Mouse (Mus musculus) monocyte, adult 5-6 weeks (primary cell): ENCODE measurements around the gene Zfp773. TPM values are rescaled to one million over a fixed set of nuclear protein-coding genes. Genes with fewer than 3 reads are reported as not detected.
"Not testable (repeated sequence)": the region's sequence is repeated elsewhere in the genome, so short reads cannot be mapped to it uniquely, and the experiment has no call there.

Experiments
- ATAC-seq: fragments of 153-309, 156-312 bp; replicated peaks from 2 replicates; pipeline ENCODE4 v1.8.0; 2017; ENCODE audit warnings: mild to moderate bottlenecking; ENCODE audit not compliant: low TSS enrichment, insufficient number of reproducible peaks, severe bottlenecking, poor library complexity, low FRiP score
- total RNA-seq: library from RNA; stranded (forward); fragments of 200-1000, 200-491, 200-594 nt; gene quantifications from 3 replicates; pipeline ENCODE4 v1.2.3, GENCODE M21; 2017

The Zfp773 gene
- 0.86 to 3.9 TPM (median 1.6 TPM) in 3 replicates for total RNA-seq

GRCm38 (mm10) chr7:7136379-7136866 is at the start of gene Zfp773:
Zfp773 (minus strand) TSS chr7:7136755.
- ATAC-seq: peak; percentile 92

GRCm38 (mm10) chr7:7185897-7186296 is 49.3 kb upstream of the Zfp773 start:
- ATAC-seq: no peak

GRCm38 (mm10) chr7:7171227-7172147 is 34.9 kb upstream of the Zfp773 start, which contains the start of gene Zfp418:
Zfp418 (plus strand) TSS chr7:7171330.
- ATAC-seq: peak; percentile 94

GRCm38 (mm10) chr7:7145991-7146608 is 9.5 kb upstream of the Zfp773 start:
- no peak for ATAC-seq

- no peak for ATAC-seq
Observed at GRCm38 (mm10) chr7:7144215-7144614, 7.7 kb upstream of the Zfp773 start.

GRCm38 (mm10) chr7:7132751-7133150 is 3.8 kb downstream of the Zfp773 start:
- ATAC-seq: no peak

GRCm38 (mm10) chr7:7130491-7131124 is 5.9 kb downstream of the Zfp773 start:
- not testable (repeated sequence) for ATAC-seq

- no peak for ATAC-seq
Observed at GRCm38 (mm10) chr7:7121602-7121980, 15.0 kb downstream of the Zfp773 start.

- peak; percentile 97 for ATAC-seq
Observed at GRCm38 (mm10) chr7:7120921-7121601, 15.5 kb downstream of the Zfp773 start, which contains the start of gene Zfp954. Zfp954 (minus strand) TSS chr7:7121488.

GRCm38 (mm10) chr7:7118441-7118840 is 18.1 kb downstream of the Zfp773 start:
- ATAC-seq: no peak

GRCm38 (mm10) chr7:7108501-7108900 is 28.1 kb downstream of the Zfp773 start:
- ATAC-seq: no peak

Other genes starting within 250 kb of the Zfp773 start
- not detected in 3 replicates for gene Aurkc, start 141.5 kb downstream of the Zfp773 start, total RNA-seq
- gene Zfp954, start 15.3 kb downstream of the Zfp773 start, total RNA-seq: 23.0 to 26.9 TPM (median 23.2 TPM) in 3 replicates
- 0.48 to 3.2 TPM (median 2.3 TPM) in 3 replicates for gene Zfp418, start 34.6 kb upstream of the Zfp773 start, total RNA-seq
- gene Zfp772, start 73.2 kb upstream of the Zfp773 start, total RNA-seq: 1.0 to 3.7 TPM (median 2.5 TPM) in 3 replicates
- gene Vmn2r29, start 110.6 kb upstream of the Zfp773 start, total RNA-seq: 1.6 TPM in 1 of 3 replicates, not detected in the others
- gene Gm45844, start 141.5 kb upstream of the Zfp773 start, total RNA-seq: 0.21 to 0.39 TPM in 2 of 3 replicates, not detected in the other
- gene Clcn4, start 164.1 kb upstream of the Zfp773 start, total RNA-seq: 55.4 to 74.2 TPM (median 57.1 TPM) in 3 replicates
- not detected in 3 replicates for gene Vmn2r30, start 200.9 kb upstream of the Zfp773 start, total RNA-seq
- not detected in 3 replicates for gene Gm45783, start 237.8 kb upstream of the Zfp773 start, total RNA-seq